Mouse (Mus musculus) cerebral cortex, adult 2 months (tissue): ENCODE results near the gene Zrsr1.

Experiments used
- WGBS: fragments of 180-500 bp; shearing (Covaris S2); methylation state at CpG from one replicate; pipeline ENCODE4 v1.1.7; 2018; 5-methylcytosine and 5-hydroxymethylcytosine counted together

The Zrsr1 gene

GRCm38 (mm10) chr11:23013580-23014294 lies 41.9 kb downstream of the Zrsr1 start:
- WGBS: 92% methylated on average over 4 of the region's 4 CpGs

- 83% methylated on average over 6 of the region's 6 CpGs for WGBS
Measured at GRCm38 (mm10) chr11:23014996-23015395, 43.2 kb downstream of the Zrsr1 start.

DNA sequence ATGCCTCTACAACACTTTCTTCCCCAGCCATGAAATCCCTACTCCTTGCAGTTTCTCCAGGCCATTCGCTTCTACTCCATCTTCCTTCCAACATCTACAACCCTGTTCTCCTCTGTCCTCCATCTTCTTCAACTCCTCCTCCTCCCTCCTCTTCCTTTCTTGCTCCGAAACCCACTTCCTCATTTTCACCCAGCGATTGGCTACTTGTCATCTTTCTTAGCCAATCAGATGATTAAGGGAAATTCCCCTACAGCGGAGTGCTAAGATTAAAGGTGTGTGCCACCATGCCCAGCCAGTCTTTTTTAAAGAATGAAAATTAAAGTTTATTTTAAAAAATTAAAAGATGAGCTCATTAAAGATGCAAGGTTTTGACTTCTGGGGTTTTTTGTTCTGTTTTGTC lies 46.1 kb downstream of the Zrsr1 start:
- 93% methylated on average over 4 of the region's 4 CpGs for WGBS

DNA sequence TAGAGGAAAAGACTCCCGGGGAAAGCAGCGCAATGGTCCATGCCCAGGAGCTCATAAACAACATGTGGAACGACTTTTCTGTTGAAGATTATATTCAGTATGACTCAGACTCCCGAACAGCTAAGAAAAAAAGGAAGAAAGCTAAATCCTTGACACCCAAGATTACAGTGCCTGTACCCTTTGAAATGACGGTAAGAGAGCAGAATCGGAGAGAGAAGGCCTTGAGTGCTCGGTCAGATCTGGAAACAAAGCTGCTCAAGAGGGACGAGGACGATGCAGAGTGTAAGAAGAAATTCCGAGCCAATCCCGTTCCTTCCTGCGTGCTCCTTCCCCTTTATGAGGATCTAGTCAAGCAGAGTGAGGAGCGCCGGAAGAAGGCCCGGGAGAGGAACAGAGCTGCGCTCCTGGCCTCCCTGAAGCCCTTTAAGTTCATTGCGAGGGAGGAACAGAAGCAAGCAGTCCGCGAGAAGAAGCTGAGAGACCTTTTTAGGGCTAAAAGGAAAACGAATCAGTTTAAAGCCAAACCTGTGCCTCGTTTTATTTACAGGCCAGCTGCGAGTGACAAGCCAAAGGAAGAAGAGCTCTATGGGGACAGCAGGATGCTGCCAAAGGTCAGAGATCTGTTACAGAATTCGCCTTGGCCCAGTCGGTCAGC lies 48.4 kb downstream of the Zrsr1 start:
- 70% methylated on average over 24 of the region's 24 CpGs for WGBS

DNA sequence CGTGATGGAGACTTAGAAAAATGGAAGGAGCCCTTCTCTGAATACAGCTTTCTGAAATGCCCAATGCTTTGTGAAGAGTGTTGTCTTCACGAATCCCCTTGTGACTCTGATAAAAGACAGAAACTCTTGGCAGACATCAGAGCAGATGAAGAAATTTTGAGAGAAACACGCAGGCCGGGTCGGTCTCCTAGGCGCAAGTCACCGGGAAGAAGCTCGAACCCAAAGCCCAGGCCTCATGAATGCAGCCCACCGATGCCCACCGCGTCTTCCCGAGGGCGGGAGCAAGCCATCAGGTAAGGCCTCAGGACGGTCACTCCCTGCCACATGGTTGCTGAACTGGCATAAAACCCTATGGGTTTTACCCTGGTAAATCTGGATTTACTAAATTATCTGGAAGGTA lies 49.0 kb downstream of the Zrsr1 start:
- 96% methylated on average over 14 of the region's 14 CpGs for WGBS

DNA sequence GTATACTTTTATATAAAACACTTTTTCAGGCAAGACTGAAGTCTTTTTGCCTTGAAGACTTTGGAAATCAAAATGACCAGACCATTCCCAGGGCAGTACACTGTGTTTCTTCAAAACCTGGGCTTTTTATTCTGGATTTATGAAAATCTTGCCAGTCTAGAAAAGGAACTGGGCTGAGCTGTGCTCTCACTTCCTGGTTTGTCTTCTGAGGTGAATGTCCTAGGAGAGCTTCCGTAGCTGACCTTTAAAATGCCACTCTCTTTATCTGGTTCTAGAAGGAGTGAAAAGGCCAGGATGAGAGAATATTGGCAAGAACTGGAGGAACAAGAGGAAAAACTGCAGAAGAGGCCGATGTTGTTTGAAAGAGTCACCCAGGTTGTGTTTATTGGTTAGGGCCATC lies 51.4 kb downstream of the Zrsr1 start:
- WGBS: 95% methylated on average over 2 of the region's 2 CpGs

- WGBS: 76% methylated on average over 3 of the region's 3 CpGs
Measured at GRCm38 (mm10) chr11:23024169-23024568, 52.4 kb downstream of the Zrsr1 start.
